Mouse (Mus musculus) mesoderm, embryonic 11.5 days (tissue): Measurements from ENCODE around the gene Crcp.
"Not testable (repeated sequence)": the region's sequence is repeated elsewhere in the genome, so short reads cannot be mapped to it uniquely, and the experiment has no call there.

Source experiments
- DNase-seq: peaks from one replicate; pipeline ENCODE4 v3.0.0-alpha.2; 2012; ENCODE audit warnings: low read depth, low spot score

Gene Crcp

GRCm38 (mm10) chr5:130023767-130024539, 5.1 kb upstream of the Crcp start:
- DNase-seq = peak; percentile 92

- DNase-seq = no peak
Measured at GRCm38 (mm10) chr5:130027134-130027533, 2.0 kb upstream of the Crcp start.

- no peak for DNase-seq
Measured at GRCm38 (mm10) chr5:130027696-130028095, 1.4 kb upstream of the Crcp start.

- no peak for DNase-seq
Measured at GRCm38 (mm10) chr5:130031410-130032390, 2.6 kb downstream of the Crcp start.

- no peak for DNase-seq
Measured at GRCm38 (mm10) chr5:130033869-130034268, 4.8 kb downstream of the Crcp start.

- not testable (repeated sequence) for DNase-seq
Measured at GRCm38 (mm10) chr5:130036300-130036699, 7.2 kb downstream of the Crcp start.

GRCm38 (mm10) chr5:130037752-130038455, 8.8 kb downstream of the Crcp start:
- DNase-seq = peak; percentile 78

- no peak for DNase-seq
Measured at GRCm38 (mm10) chr5:130040797-130041196, 11.7 kb downstream of the Crcp start.

- no peak for DNase-seq
Measured at GRCm38 (mm10) chr5:130041262-130041661, 12.2 kb downstream of the Crcp start.

- DNase-seq = no peak
Measured at GRCm38 (mm10) chr5:130043741-130044140, 14.7 kb downstream of the Crcp start.

GRCm38 (mm10) chr5:130044201-130044695, 15.2 kb downstream of the Crcp start:
- peak; percentile 20 for DNase-seq

- DNase-seq = no peak
Measured at GRCm38 (mm10) chr5:130046100-130046499, 17.0 kb downstream of the Crcp start.

- no peak for DNase-seq
Measured at GRCm38 (mm10) chr5:130046589-130046988, 17.5 kb downstream of the Crcp start.

GRCm38 (mm10) chr5:130047013-130047412, 17.9 kb downstream of the Crcp start:
- no peak for DNase-seq

GRCm38 (mm10) chr5:130048786-130049520, 19.9 kb downstream of the Crcp start:
- DNase-seq = no peak

- no peak for DNase-seq
Measured at GRCm38 (mm10) chr5:130050416-130050815, 21.3 kb downstream of the Crcp start.

- no peak for DNase-seq
Measured at GRCm38 (mm10) chr5:130051073-130051860, 22.2 kb downstream of the Crcp start.

GRCm38 (mm10) chr5:130052510-130052909, 23.4 kb downstream of the Crcp start:
- no peak for DNase-seq

- no peak for DNase-seq
Measured at GRCm38 (mm10) chr5:130052955-130053354, 23.9 kb downstream of the Crcp start.

- DNase-seq = no peak
Measured at GRCm38 (mm10) chr5:130055688-130056087, 26.6 kb downstream of the Crcp start.
